Mouse (Mus musculus): ENCODE results near the gene Gm20916. TPM values are rescaled to one million over a fixed set of nuclear protein-coding genes. Genes with fewer than 3 reads are reported as not detected.
"Not testable (repeated sequence)": the region's sequence is repeated elsewhere in the genome, so short reads cannot be mapped to it uniquely, and the experiment has no call there.

Gm20916 gene
- polyA plus RNA-seq (2015; fragmentation: Nextera tagmentation; extraction: Ambion mirVana): not detected in 2 replicates

DNA sequence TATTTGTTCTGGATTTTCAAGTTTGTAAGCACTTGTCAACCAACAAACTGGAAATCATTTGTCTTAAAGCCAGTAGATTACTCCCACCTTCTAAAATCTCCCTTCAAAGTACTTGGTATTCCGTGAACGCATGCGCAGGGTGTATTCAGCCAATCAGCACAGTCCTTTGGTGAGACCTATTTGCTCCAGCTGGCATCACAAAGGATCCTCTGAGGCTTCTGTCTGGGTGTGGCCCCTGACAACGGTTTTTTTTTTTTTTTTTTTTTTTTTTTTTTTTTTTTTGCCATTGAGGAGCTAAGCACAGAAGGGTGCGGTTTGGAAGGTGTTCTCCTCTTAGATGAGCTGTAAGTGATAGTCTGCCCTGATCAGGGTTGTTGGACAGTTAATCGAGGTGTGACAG lies at the start of gene Gm20916:
Gene Gm20916 (plus strand): TSS at position 301 of the 400 bp plus-strand sequence.
- H3K4me2 ChIP-seq; H3K27ac ChIP-seq (replicated peaks); ATAC-seq (ENCODE audit: low FRiP score, low read depth); H3K27me3 ChIP-seq; H3K36me3 ChIP-seq; H3K9me3 ChIP-seq; H3K4me1 ChIP-seq (replicated peaks); H3K9ac ChIP-seq; H3K4me3 ChIP-seq: not testable (repeated sequence)
- WGBS: no CpG with 5 or more reads among the region's 6 CpGs

Other genes with a start within 250 kb of the Gm20916 start
- gene Gm20917, start 168.4 kb upstream of the Gm20916 start, polyA plus RNA-seq (2015; fragmentation: Nextera tagmentation; extraction: Ambion mirVana): not detected in 2 replicates

Data from hindbrain, embryonic 15.5 days (tissue).